Mouse (Mus musculus) thymus, adult 2 months (tissue): ENCODE results near the gene Nags.

Source experiments
- CTCF ChIP-seq: fragments of 200-500 bp; IDR thresholded peaks from 2 replicates; pipeline ENCODE4 v1.5.1; 2012; ENCODE audit warnings: mild to moderate bottlenecking, control low read depth, low read length, moderate library complexity, borderline replicate concordance; ENCODE audit not compliant: control insufficient read depth, poor library complexity, insufficient read depth; ENCODE audit errors: extremely low read depth
- POLR2A ChIP-seq: fragments of 200-500 bp; IDR thresholded peaks from 2 replicates; pipeline ENCODE4 v1.6.1; 2012; ENCODE audit warnings: mild to moderate bottlenecking, low read length, control low read depth, moderate library complexity; ENCODE audit not compliant: control insufficient read depth, poor library complexity, insufficient read depth; ENCODE audit errors: extremely low read depth

DNA sequence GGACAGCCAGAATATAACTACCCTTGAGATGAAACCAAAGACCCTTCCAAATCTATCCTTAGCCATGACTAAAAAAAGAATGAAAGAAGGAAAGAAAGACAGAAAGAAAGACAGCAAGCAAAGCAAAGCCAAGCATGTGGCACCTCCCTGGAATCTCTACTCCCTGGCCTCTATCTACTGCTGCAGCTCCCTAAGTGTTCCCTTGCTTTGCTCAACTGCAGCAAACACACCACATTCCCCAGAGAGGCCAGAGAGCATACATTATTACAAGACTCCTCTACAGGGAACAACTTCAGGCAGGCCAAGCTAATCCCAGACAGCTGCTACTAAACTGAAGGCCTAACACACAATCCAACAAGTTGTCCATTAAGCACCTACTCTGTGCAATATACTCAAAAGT is 34.5 kb downstream of the Nags start:
- TF ChIP-seq CTCF (no peak), POLR2A (no peak)
